Mouse (Mus musculus) erythroblast, embryonic 14.5 days (primary cell): ENCODE results near the gene Bach2.

ENCODE experiments used
- GATA1 ChIP-seq: IDR thresholded peaks from 2 replicates; pipeline ENCODE4 v1.6.1; 2012; ENCODE audit warnings: low read length, inconsistent platforms, mixed read lengths
- TAL1 ChIP-seq: IDR thresholded peaks from 3 replicates; pipeline ENCODE4 v1.6.1; 2012; ENCODE audit warnings: low read length, inconsistent platforms, mixed read lengths

- TF ChIP-seq TAL1 (no peak), GATA1 (no peak)
Observed at GRCm38 (mm10) chr4:32318608-32319007, 80.0 kb downstream of the Bach2 start.
